In the genomic region with DNA sequence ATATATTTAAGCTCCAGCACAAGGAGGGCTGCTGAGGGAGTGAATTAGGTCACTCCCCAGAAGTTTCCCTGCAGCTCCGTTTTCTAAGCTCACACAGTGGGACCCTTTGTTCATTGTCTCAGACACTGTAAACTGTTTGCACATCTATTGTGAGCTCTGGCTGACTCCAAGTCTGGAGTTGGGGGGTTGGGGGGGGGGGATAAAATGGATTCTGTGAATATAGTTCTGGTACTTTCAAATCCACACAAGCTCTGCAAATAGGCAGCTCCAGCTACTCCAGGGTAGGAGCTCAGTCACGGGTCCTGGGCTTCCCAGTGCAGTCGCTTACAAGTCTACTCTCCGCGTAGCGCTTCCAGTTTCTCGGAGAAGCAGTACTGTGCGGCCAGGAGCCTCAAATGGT, we compare ENCODE assay signal across 10 mouse cellular contexts.
A peak's percentile ranks its signal among the peaks of the same experiment; 100 is the strongest.
DNase-seq lines count a peak whose midpoint lies in the region; ATAC-seq and TF ChIP-seq lines count a peak whose summit lies in the region.
"Had no signal": no experiment of that assay in that cellular context is flagged by ENCODE, and none has a peak within 500 bp of the region (broad histone marks: within the 10 kb centered on the region; RNA-seq: fewer than 3 reads in every experiment).

No protein-coding gene starts in this region.

- no peak for DNase-seq in kidney, postnatal 36 days
- DNase-seq in embryonic facial prominence, embryonic 11.5 days (ENCODE audit: low spot score) = peak; percentile 44
- peak; percentile 52 for DNase-seq in hindbrain, postnatal 0 days (ENCODE audit: low spot score)
- DNase-seq in left cerebral cortex, postnatal 4 days = no peak
- DNase-seq in liver = no peak
- no peak for DNase-seq in adrenal gland, postnatal 25 days
- DNase-seq: adrenal gland, postnatal 36 days; heart, postnatal 36 days had no signal

- H3K9me3 ChIP-seq in kidney, embryonic 16.5 days (ENCODE audit: low read length) = no peaks in the 10 kb centered on the region
- H3K9me3 ChIP-seq in embryonic facial prominence, embryonic 11.5 days (replicated peaks; ENCODE audit: control insufficient read depth, low read length) = no peaks in the 10 kb centered on the region
- H3K9me3 ChIP-seq in hindbrain, postnatal 0 days (ENCODE audit: low read length) = no peaks in the 10 kb centered on the region
- H3K9me3 ChIP-seq in neural tube, embryonic 15.5 days (replicated peaks) = no peaks in the 10 kb centered on the region

- no peak for TF ChIP-seq CTCF in hindbrain, postnatal 0 days (IDR thresholded peaks at IDR 0.05; ENCODE audit: low read depth)

- no peak overlapping the region for H3K27ac ChIP-seq in kidney, embryonic 16.5 days (ENCODE audit: low read length)
- no peak overlapping the region for H3K27ac ChIP-seq in embryonic facial prominence, embryonic 11.5 days (replicated peaks; ENCODE audit: low read depth, low read length)
- H3K27ac ChIP-seq in hindbrain, postnatal 0 days = peak overlapping the region; percentile 77
- peak overlapping the region; percentile 33; the same call in 1 of the 2 replicates for H3K27ac ChIP-seq in neural tube, embryonic 15.5 days (replicated peaks)

- peaks cover 46% of the 10 kb centered on the region for H3K4me1 ChIP-seq in kidney, embryonic 16.5 days (ENCODE audit: insufficient read depth, low read length)
- no peaks in the 10 kb centered on the region for H3K4me1 ChIP-seq in embryonic facial prominence, embryonic 11.5 days (ENCODE audit: control insufficient read depth, insufficient read depth, low read length)
- no peaks in the 10 kb centered on the region; the same call in 1 of the 2 replicates for H3K4me1 ChIP-seq in hindbrain, postnatal 0 days (ENCODE audit: insufficient read depth, low read length)
- peaks cover 18% of the 10 kb centered on the region for H3K4me1 ChIP-seq in neural tube, embryonic 15.5 days

- no peaks in the 10 kb centered on the region for H3K27me3 ChIP-seq in kidney, embryonic 16.5 days (ENCODE audit: insufficient read depth, low read length)
- H3K27me3 ChIP-seq in embryonic facial prominence, embryonic 11.5 days (ENCODE audit: control insufficient read depth, insufficient read depth, low read length) = no peaks in the 10 kb centered on the region
- no peaks in the 10 kb centered on the region for H3K27me3 ChIP-seq in hindbrain, postnatal 0 days (ENCODE audit: insufficient read depth, low read length)
- no peaks in the 10 kb centered on the region for H3K27me3 ChIP-seq in neural tube, embryonic 15.5 days (replicated peaks)

- intact Hi-C loops in left cerebral cortex, postnatal 4 days (cut with DNase I) = no loop called here

- peak overlapping the region; percentile 3; the same call in 1 of the 2 replicates for H3K4me2 ChIP-seq in kidney, embryonic 16.5 days (replicated peaks; ENCODE audit: low read depth, low read length)
- no peak overlapping the region for H3K4me2 ChIP-seq in embryonic facial prominence, embryonic 11.5 days (ENCODE audit: low read depth, low read length)
- peak overlapping the region; percentile 34 for H3K4me2 ChIP-seq in hindbrain, postnatal 0 days (ENCODE audit: low read depth, low read length)
- peak overlapping the region; percentile 20 for H3K4me2 ChIP-seq in neural tube, embryonic 15.5 days

- 0 out of 2 replicates have a peak, but pooled peaks have one; percentile 43 for ATAC-seq in kidney, embryonic 16.5 days (ENCODE audit: low FRiP score, low TSS enrichment)
- no peak for ATAC-seq in embryonic facial prominence, embryonic 11.5 days (replicated peaks; ENCODE audit: insufficient number of reproducible peaks, low FRiP score, low TSS enrichment, low read depth)
- ATAC-seq in hindbrain, postnatal 0 days = peak; percentile 90
- peak; percentile 67; the same call in 1 of the 2 replicates for ATAC-seq in neural tube, embryonic 15.5 days (ENCODE audit: low FRiP score)

- no peak overlapping the region for H3K4me3 ChIP-seq in kidney, embryonic 16.5 days (ENCODE audit: low read length)
- no peak overlapping the region for H3K4me3 ChIP-seq in embryonic facial prominence, embryonic 11.5 days (ENCODE audit: low read depth, low read length)
- H3K4me3 ChIP-seq in hindbrain, postnatal 0 days (ENCODE audit: low read length) = no peak overlapping the region
- no peak overlapping the region for H3K4me3 ChIP-seq in neural tube, embryonic 15.5 days (replicated peaks)

- 43% methylated on average over 8 of the region's 8 CpGs for WGBS in kidney, embryonic 16.5 days
- WGBS in embryonic facial prominence, embryonic 11.5 days = 18% methylated on average over 8 of the region's 8 CpGs
- 14% methylated on average over 8 of the region's 8 CpGs for WGBS in hindbrain, postnatal 0 days
- 14% methylated on average over 8 of the region's 8 CpGs for WGBS in neural tube, embryonic 15.5 days

- no peaks in the 10 kb centered on the region for H3K36me3 ChIP-seq in kidney, embryonic 16.5 days (ENCODE audit: insufficient read depth, low read length)
- H3K36me3 ChIP-seq in embryonic facial prominence, embryonic 11.5 days (replicated peaks; ENCODE audit: control insufficient read depth, insufficient read depth, low read depth, low read length) = no peaks in the 10 kb centered on the region
- H3K36me3 ChIP-seq in hindbrain, postnatal 0 days (ENCODE audit: insufficient read depth, low read length) = no peaks in the 10 kb centered on the region
- no peaks in the 10 kb centered on the region for H3K36me3 ChIP-seq in neural tube, embryonic 15.5 days

- H3K9ac ChIP-seq in kidney, embryonic 16.5 days (replicated peaks; ENCODE audit: low read length) = no peak overlapping the region; the same call in 1 of the 2 replicates
- no peak overlapping the region for H3K9ac ChIP-seq in embryonic facial prominence, embryonic 11.5 days (replicated peaks; ENCODE audit: low read length)
- H3K9ac ChIP-seq in hindbrain, postnatal 0 days (replicated peaks; ENCODE audit: low read length) = no peak overlapping the region
- no peak overlapping the region for H3K9ac ChIP-seq in neural tube, embryonic 15.5 days (replicated peaks)

Comparison
In these comparisons a context has a peak if more than half of its experiments do, and no peak if none do; other contexts are left out.
1. H3K27ac ChIP-seq: peak in hindbrain, postnatal 0 days (single experiment) and neural tube, embryonic 15.5 days (single experiment); none in kidney, embryonic 16.5 days (single experiment) and embryonic facial prominence, embryonic 11.5 days (single experiment).
2. DNase-seq: peak in embryonic facial prominence, embryonic 11.5 days (single experiment) and hindbrain, postnatal 0 days (single experiment); none in kidney, postnatal 36 days (0 of 2), left cerebral cortex, postnatal 4 days (single experiment), liver (single experiment) and adrenal gland, postnatal 25 days (single experiment).